Mouse (Mus musculus) myocyte (in vitro differentiated cells): Measurements from ENCODE around the gene Rapgef3. TPM values are rescaled to one million over a fixed set of nuclear protein-coding genes. Genes with fewer than 3 reads are reported as not detected.

Source experiments
- H3K27me3 ChIP-seq: one replicate; pipeline ENCODE4 v1.6.1; 2011; ENCODE audit not compliant: control insufficient read depth, insufficient read depth, insufficient read length
- H3K36me3 ChIP-seq: one replicate; pipeline ENCODE4 v1.6.1; 2011; ENCODE audit not compliant: control insufficient read depth, insufficient read depth
- H3K4me2 ChIP-seq: one replicate; pipeline ENCODE4 v1.6.1; 2011; ENCODE audit warnings: low read depth, control low read depth
- H3K4me3 ChIP-seq: one replicate; pipeline ENCODE4 v1.5.1; 2011; ENCODE audit warnings: mild to moderate bottlenecking, control low read depth, moderate library complexity
- H3K79me2 ChIP-seq: one replicate; pipeline ENCODE4 v1.6.1; 2011; ENCODE audit not compliant: control insufficient read depth, insufficient read depth
- H3ac ChIP-seq: one replicate; pipeline ENCODE4 v1.6.1; 2011; ENCODE audit not compliant: control insufficient read depth, insufficient read length
- CEBPB ChIP-seq: IDR thresholded peaks from 2 replicates; pipeline ENCODE4 v1.6.1; 2011; ENCODE audit warnings: mild to moderate bottlenecking, moderate library complexity; ENCODE audit not compliant: poor library complexity, insufficient read depth, severe bottlenecking
- E2F4 ChIP-seq: IDR thresholded peaks from one replicate; pipeline ENCODE4 v1.6.1; 2011; ENCODE audit warnings: mild to moderate bottlenecking, control low read depth, moderate library complexity; ENCODE audit not compliant: insufficient read depth
- MAX ChIP-seq: IDR thresholded peaks from one replicate; pipeline ENCODE4 v1.6.1; 2011; ENCODE audit warnings: low read depth, mild to moderate bottlenecking, control low read depth
- MYOD1 ChIP-seq, 3 experiments: IDR thresholded peaks; one replicate each; pipeline ENCODE4 v1.6.1; 2011; ENCODE audit warnings: control low read depth in 2 of 3, low read depth in 2 of 3, mild to moderate bottlenecking in 2 of 3, moderate library complexity in 1 of 3; ENCODE audit not compliant: insufficient read length in 2 of 3, control insufficient read depth in 1 of 3
- MYOG ChIP-seq, 3 experiments: IDR thresholded peaks; one replicate each; pipeline ENCODE4 v1.6.1; 2011; ENCODE audit warnings: control low read depth in 2 of 3, low read depth in 2 of 3, mild to moderate bottlenecking in 2 of 3; ENCODE audit not compliant: insufficient read length in 2 of 3, control insufficient read depth in 1 of 3, insufficient read depth in 1 of 3
- POLR2A ChIP-seq: IDR thresholded peaks from one replicate; pipeline ENCODE4 v1.6.1; 2011; ENCODE audit warnings: low read depth, mild to moderate bottlenecking, control low read depth, moderate library complexity; ENCODE audit not compliant: insufficient read length
- POLR2AphosphoS2 ChIP-seq: IDR thresholded peaks from one replicate; pipeline ENCODE4 v1.6.1; 2011; ENCODE audit warnings: low read depth, control low read depth; ENCODE audit not compliant: insufficient read length
- REST ChIP-seq: IDR thresholded peaks from one replicate; pipeline ENCODE4 v1.6.1; 2011; ENCODE audit warnings: mild to moderate bottlenecking, control low read depth, moderate library complexity; ENCODE audit not compliant: insufficient read depth, insufficient read length
- SRF ChIP-seq: IDR thresholded peaks from one replicate; pipeline ENCODE4 v1.6.1; 2011; ENCODE audit warnings: low read depth; ENCODE audit not compliant: control insufficient read depth, insufficient read length
- TCF12 ChIP-seq: IDR thresholded peaks from one replicate; pipeline ENCODE4 v1.6.1; 2011; ENCODE audit warnings: mild to moderate bottlenecking, control low read depth; ENCODE audit not compliant: poor library complexity, insufficient read depth, severe bottlenecking
- TCF3 ChIP-seq: IDR thresholded peaks from one replicate; pipeline ENCODE4 v1.6.1; 2011; ENCODE audit warnings: low read depth, control low read depth; ENCODE audit not compliant: insufficient read length
- USF1 ChIP-seq: IDR thresholded peaks from one replicate; pipeline ENCODE4 v1.6.1; 2011; ENCODE audit warnings: low read depth, mild to moderate bottlenecking, control low read depth, moderate library complexity
- polyA plus RNA-seq: library from polyadenylated mRNA; unstranded; fragments of >200 nt; fragmentation: generic; extraction: Trizol; gene quantifications from one replicate; pipeline ENCODE4 v1.2.1, GENCODE M21; 2012; ENCODE audit warnings: missing spikeins

The Rapgef3 gene
- polyA plus RNA-seq, 1 experiment = 1.2 TPM

GRCm38 (mm10) chr15:97809942-97810341 lies 42.2 kb upstream of the Rapgef3 start:
- Histone ChIP-seq H3K79me2 (no peaks in the 10 kb centered on the region), H3K36me3 (peaks cover 6% of the 10 kb centered on the region), H3K4me3 (no peak overlapping the region), H3K27me3 (no peaks in the 10 kb centered on the region), H3ac (no peak overlapping the region), H3K4me2 (no peak overlapping the region)
- TF ChIP-seq POLR2AphosphoS2 (no peak), REST (no peak)

DNA sequence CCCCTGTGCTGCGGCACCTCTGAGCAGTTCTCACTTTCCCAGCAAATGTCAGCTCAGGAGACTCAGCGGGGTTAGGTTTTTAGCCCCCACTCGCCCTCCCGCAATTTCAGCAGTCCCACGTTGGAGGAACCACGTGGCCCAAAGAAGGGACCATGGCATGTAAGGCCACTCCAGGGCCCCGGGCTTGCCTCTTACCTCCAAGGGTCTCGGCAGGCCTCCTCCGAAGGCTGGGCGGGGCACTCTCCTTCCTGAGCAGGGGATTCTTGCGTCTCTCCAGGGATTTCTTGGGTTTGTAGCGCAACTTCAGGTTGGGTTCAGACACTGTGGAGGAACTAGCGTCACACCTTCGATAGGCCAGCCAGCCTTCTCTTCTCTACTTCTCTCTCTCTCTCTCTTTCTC lies 41.4 kb upstream of the Rapgef3 start:
- Histone ChIP-seq H3ac (no peak overlapping the region), H3K4me3 (no peak overlapping the region), H3K27me3 (no peaks in the 10 kb centered on the region), H3K4me2 (no peak overlapping the region), H3K36me3 (peaks cover 9% of the 10 kb centered on the region), H3K79me2 (no peaks in the 10 kb centered on the region)
- TF ChIP-seq MYOG (IDR thresholded peaks at IDR 0.05; ENCODE audit: control insufficient read depth in 1 of 3, insufficient read depth in 1 of 3, insufficient read length in 2 of 3, low read depth in 2 of 3) (no peak), TCF3 (no peak), SRF (no peak), MYOD1 (IDR thresholded peaks at IDR 0.05; ENCODE audit: control insufficient read depth in 1 of 3, insufficient read length in 2 of 3, low read depth in 2 of 3) (no peak), MAX (no peak), POLR2AphosphoS2 (no peak), POLR2A (no peak)

DNA sequence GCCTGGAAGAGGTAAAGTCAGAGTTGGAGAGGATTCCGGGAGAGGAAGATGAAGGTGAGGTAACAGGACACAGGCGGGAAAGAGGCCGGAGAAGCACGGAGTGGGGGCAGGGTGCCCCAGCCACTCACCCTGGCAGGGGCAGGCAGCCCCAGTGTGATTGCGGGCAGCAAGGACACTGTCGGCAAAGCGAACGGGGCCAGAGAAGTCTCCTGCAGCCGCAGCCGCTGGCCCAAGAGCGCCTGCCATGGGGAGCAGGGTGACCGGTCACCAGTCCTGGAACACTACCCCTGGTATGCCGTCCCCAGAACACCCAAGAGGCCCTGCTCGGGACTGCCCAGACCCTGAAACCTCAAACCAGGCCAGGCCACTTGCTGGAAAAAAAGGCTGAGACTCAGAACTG lies 40.8 kb upstream of the Rapgef3 start:
- Histone ChIP-seq H3K4me3 (no peak overlapping the region), H3K36me3 (peaks cover 11% of the 10 kb centered on the region), H3K4me2 (no peak overlapping the region), H3ac (no peak overlapping the region), H3K27me3 (no peaks in the 10 kb centered on the region), H3K79me2 (no peaks in the 10 kb centered on the region)
- TF ChIP-seq E2F4 (no peak), MYOD1 (IDR thresholded peaks at IDR 0.05; ENCODE audit: control insufficient read depth in 1 of 3, insufficient read length in 2 of 3, low read depth in 2 of 3) (no peak), POLR2A (no peak), USF1 (no peak), SRF (no peak), CEBPB (no peak)

DNA sequence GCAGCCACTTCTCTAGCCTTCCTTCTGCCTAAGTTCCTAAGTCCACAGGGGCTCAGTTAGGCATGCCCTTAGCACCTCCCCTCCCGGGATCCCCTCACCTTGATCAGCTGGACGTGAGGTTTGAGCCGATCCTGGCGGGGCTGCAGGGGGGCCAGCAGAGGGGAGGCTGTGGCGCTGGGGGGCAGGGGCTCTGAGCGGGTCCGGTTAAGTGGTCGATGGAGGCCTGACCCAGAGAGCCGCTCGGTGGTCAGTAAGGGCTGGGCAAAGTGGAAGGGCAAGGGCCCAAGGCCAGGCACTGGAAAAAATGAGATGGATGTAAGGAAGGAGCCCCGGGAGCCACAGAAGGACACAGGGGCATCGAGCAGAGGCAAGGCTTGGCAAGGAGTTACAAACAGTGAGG lies 40.1 kb upstream of the Rapgef3 start:
- no peak overlapping the region for H3K4me2 ChIP-seq
- no peaks in the 10 kb centered on the region for H3K79me2 ChIP-seq
- no peak for TF ChIP-seq MAX
- no peak for TF ChIP-seq E2F4
- no peak for TF ChIP-seq TCF3
- TF ChIP-seq CEBPB = no peak
- no peak for TF ChIP-seq REST
- TF ChIP-seq MYOG (IDR thresholded peaks at IDR 0.05; ENCODE audit: control insufficient read depth in 1 of 3, insufficient read depth in 1 of 3, insufficient read length in 2 of 3, low read depth in 2 of 3) = no peak

GRCm38 (mm10) chr15:97802575-97802974 lies 34.8 kb upstream of the Rapgef3 start:
- H3K4me2 ChIP-seq = no peak overlapping the region
- H3ac ChIP-seq = no peak overlapping the region
- TF ChIP-seq MAX = no peak
- peaks cover 26% of the 10 kb centered on the region for H3K36me3 ChIP-seq
- H3K79me2 ChIP-seq = no peaks in the 10 kb centered on the region
- no peak overlapping the region for H3K4me3 ChIP-seq
- no peaks in the 10 kb centered on the region for H3K27me3 ChIP-seq

More for the DNA sequence above, 40.1 kb upstream of the Rapgef3 start:
- H3K36me3 ChIP-seq = peaks cover 11% of the 10 kb centered on the region
- H3K4me3 ChIP-seq = no peak overlapping the region
- H3ac ChIP-seq = no peak overlapping the region
- H3K27me3 ChIP-seq = no peaks in the 10 kb centered on the region

DNA sequence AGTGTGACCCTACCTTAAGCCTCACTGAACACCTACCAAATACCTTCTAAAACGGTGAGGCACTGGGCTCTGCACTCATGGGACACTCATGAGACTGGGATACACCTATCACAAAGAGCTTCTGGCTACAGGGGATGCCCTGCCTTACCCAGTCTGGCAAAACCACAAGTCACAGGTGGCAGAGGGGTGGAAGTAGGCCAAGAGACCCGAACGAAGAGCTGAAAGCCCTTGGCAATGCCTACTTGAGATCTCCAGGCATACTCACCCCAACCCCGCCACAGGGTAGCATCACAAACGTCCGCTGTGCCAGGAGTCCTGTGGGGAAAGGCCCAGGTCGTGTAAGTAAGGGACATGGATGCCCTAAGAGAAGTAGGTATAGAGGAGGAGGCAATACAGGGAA lies 34.0 kb upstream of the Rapgef3 start:
- no peak for TF ChIP-seq MAX
- no peak for TF ChIP-seq TCF12
- no peak for TF ChIP-seq USF1
- TF ChIP-seq E2F4 = no peak
- no peak for TF ChIP-seq TCF3
- TF ChIP-seq POLR2A = no peak
- no peak for TF ChIP-seq REST
- TF ChIP-seq SRF = no peak
- TF ChIP-seq MYOD1 (IDR thresholded peaks at IDR 0.05; ENCODE audit: control insufficient read depth in 1 of 3, insufficient read length in 2 of 3, low read depth in 2 of 3) = no peak
- H3K4me3 ChIP-seq = no peak overlapping the region
- no peaks in the 10 kb centered on the region for H3K27me3 ChIP-seq
- H3ac ChIP-seq = no peak overlapping the region
- no peak overlapping the region for H3K4me2 ChIP-seq
- no peaks in the 10 kb centered on the region for H3K79me2 ChIP-seq
- H3K36me3 ChIP-seq = peaks cover 29% of the 10 kb centered on the region
